Mouse (Mus musculus): ENCODE measurements around the gene Rgs10. TPM values are rescaled to one million over a fixed set of nuclear protein-coding genes. Genes with fewer than 3 reads are reported as not detected.

Rgs10 gene
- 100 to 1,000 TPM in 2 of 3 experiments, 10 to 100 TPM in 1; 53.2 to 448 (median 275) TPM for polyA plus RNA-seq (2017; shearing (Covaris generic))

DNA sequence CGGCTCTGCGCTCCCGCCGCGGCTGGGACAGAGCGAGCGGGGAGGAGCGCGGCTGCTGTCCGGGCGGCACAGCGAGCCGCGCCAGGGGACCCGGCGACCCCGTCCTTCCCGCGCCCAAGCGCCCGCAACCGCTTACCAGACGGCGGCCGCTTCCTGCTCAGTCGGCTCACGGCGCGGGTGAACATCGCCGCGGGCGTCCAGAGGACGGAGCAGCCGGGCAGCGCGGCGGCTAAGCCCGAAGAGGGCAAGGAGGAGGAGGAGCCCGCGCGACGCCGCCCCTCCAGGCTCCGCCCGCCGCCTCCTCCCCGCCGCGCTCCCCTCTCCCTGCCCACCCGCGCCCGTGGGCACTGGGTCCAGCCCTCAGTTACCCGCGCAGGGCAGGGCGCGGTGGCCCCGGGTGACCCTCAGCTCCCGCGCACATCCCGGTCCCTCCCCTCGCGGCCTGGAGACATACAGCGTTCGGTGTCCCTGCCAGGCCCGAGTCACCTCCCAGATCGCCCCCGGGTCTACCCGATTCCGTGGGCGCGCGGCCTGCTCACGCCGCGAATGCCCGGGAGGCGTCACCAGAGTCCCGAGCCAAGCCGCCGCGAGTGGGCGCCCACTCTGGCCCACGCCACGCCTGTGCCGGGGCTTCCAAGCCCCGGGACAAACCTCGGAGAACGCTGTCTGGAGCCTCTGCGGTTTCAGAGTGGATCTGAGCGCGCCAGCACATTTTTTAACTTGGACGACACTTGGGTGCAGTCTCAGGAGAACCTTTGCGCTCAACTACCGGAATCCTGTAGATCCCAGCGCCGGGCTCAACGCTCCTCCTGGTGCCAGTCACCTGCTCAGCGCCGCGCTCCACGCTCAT lies at the start of gene Rgs10:
Gene Rgs10 (minus strand): TSS at position 829 of the 850 bp plus-strand sequence.
- peak; percentile 62 for ATAC-seq

DNA sequence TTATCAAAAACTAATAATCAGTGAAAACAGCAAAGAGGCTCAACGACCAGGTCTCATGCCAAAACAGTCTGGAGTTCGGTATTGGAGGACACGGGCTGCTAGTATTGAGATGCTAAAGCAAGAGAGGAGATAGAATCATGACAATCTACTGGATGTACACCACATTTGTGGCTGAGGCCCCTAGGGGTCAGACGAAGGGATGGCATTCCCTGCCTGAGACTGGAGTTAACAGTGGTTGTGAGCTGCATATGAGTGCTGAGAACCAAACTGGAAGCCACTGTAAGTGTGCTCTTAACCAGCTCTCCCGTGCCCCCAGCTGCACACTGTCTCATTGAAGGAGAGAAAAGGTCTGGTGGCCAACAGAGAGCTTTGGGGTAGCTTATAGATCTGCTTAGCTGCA lies 43.8 kb upstream of the Rgs10 start:
- no peak for ATAC-seq

DNA sequence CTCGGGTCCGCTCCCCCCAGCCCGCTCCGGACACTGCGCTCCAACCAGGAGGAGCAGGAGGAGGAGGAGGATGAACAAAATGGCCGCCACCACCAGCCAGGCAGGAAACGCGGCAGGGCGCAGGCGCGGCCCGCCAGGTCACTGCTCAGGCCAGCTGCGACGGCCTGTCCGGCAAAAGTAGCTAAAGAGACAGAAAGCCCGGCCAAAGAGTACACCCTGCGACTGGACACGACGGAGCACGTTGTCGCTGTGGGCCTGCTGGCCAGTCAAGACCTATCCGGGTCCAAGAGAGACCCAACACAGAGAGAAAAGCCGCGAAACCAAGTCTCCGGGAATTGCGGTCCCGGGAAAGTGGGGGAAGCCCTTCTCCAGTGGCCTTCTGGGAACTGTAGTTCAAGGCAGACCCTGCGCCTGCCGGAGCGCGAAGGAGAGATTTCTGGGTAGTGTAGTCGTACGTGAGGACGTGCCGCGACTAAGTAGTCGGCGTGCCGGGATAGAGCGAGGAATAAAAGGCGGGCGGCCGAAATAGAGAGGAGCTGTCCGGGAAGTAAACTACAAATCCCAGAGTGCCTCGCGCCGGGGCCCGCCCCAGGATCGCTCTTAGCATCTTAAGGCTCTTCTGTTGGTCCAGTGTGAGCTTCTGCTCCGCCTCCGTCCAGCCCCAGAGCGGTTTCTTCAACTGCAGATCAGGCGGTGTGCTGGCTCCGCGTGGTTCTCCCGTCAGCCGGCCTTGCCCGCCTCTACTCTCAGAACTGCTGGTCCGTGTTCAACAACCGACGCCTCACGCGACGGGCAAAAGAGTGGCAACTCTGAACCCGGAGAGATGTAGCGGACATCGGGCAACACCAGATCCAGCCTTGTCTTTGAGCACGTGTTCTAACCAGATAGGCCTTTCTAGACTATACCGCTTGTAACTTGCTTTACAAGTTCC lies 43.0 kb upstream of the Rgs10 start, which contains the start of gene Tial1:
Gene Tial1 (minus strand): TSS at position 433 of the 931 bp plus-strand sequence.
- ATAC-seq: peak; percentile 98

DNA sequence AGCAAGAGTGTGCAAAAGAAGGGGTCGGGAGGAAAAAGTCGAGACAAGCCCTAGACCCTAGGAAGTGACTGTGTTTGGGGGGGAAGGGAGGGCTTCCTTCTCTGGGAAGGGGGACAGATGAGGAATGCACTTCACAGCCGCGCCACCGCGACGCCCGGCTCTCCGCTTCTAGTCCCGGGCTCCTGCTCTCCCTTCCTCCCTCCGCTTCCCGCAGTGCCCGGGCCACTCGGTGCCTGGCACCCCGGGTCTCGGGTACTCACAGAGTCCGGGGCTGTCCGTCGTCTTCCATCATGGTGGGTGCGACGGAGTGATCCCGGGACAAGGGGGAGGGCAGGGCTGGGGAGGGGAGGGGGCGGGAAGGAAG lies 42.3 kb upstream of the Rgs10 start:
- ATAC-seq: no peak

DNA sequence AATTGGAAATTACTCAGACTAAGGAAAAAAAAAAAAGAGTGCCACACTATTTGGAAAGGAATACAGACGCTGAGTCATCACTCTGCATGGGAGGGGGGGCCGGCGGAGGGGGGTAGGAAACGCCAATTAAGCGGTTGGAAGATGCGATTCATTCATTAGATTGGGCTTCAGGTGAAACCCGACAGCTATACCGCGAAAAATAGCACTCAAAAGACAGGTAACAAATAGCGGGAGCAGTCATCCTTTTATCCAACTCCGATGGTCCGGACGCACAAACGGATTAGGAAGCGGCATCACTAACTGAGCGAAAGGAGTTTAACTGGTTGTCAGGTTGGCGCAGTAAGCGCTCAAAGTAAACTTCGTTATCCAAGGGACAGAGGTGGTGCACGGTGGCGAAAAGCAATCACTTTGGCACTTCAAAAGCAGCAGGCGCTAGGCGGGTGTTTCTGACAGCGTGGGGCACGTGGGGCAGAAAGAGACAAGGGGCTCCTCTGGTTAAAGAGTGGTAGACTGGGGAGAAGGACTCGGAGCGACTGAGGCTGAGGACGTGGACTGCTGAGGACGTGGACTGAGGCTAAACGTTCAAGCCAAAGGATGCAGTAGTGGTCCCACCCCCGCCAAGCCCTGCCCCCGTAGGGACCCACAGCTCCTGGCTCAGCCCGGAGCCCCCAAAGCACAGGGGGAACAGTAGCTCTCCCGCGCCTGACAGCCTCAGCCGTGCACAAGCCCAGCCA lies 41.7 kb upstream of the Rgs10 start:
- no peak for ATAC-seq

DNA sequence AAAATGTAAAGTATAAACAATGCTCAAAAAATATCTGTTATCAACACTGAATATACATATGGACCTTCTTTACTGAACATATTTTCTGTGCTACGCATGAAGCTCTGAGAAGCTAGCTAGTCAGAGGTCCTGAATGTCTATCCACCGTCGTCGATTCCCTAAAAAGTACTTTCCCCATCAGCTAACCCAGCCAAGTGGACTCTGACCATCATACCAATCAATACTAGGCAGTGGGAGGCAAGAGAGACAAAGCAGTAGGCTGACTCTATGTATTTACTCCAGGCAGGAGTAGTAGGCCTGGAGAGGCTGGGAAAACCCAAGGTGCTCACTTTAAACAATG lies 41.2 kb upstream of the Rgs10 start:
- no peak for ATAC-seq

DNA sequence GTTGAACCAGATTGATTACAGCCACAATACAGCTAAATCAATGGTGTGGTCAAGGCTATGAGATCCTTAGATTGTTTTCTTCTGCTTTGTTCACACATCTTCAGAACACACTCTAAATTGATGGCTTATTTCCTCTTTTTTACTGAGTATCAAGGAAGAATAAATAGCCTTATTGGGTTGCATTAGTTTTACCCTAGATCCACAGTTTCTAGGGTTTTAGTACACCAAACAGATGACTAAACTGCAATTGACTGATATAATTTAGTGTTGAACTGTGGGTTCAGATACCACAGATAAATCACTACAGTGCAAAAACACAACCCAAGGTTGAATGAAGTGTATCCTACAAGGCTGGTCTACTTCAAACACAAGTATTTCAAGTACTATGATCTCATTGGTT lies 39.5 kb upstream of the Rgs10 start:
- ATAC-seq: no peak

DNA sequence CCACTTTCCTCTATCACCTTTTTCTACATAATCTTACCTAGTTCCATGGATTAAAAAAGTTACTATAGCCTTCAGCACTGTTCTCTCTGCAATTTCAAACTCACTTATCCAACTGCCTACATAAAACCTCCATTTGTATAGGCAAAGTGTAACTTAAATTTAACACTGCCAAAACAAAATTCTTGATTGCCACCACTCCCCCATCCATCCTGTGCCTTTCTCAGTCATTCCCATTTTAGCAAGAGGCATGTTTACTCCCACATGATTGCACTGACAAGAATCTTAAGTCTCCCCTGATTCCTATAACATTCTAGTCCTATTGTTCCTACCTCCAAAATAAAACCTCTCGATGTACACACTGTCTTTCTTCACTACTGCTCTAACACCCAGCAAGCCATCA lies 34.2 kb upstream of the Rgs10 start:
- no peak for ATAC-seq

DNA sequence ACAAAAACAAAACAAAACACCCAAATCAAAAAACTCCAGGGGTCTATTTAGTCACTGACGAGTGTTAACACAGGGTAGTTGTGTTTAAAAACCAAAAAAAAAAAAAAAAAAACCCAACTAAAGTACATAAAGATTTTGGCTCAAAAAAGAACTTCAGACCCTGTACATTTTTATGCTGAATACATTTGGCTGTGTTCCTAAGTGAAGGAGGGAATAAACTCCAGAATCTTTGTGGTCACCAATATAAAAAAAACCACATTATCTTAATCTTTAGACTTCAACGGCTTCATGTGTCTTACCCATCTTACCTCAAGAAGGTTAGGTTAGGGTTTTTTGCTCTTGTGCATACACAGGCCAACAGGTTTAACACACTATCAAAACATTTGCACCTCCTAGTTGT lies 22.0 kb upstream of the Rgs10 start:
- no peak for ATAC-seq

DNA sequence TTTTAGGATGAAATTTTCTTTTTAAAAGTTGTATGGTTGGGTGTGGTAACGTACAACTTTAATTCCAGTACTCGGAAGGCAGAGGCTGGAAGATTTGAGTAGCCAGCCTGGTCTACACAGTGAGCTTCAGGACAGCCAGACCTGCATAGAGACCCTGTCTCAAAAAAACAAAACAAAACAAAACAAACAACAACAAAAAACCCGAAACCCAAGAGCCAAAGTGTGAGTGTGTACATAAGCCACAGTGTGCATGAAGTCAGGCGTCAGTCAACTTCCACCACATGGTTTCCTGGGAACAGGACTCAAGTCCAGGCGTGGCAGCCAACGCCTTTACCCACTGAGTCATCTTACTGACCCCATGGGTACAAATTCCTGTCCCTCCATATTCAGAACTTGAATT lies 20.7 kb upstream of the Rgs10 start:
- no peak for ATAC-seq

DNA sequence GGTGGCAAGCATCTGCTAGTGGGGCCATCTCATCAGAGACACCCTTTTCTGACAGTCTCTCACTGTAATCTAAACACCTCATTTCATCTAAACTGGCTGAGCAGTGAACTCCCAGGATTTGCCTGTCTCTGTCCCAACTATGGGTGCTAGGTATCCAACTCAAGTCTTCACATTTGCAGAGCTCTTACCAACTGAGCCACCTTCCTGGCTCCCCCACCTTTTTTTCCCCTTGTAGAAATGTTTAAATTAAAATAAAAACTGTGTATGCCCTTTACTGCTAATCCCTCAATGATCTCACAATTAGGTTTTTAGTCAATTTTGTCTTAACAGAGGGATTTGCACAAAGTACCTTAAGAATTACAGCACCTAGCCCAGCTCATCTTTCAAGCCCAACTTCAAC lies 19.6 kb upstream of the Rgs10 start:
- no peak for ATAC-seq

DNA sequence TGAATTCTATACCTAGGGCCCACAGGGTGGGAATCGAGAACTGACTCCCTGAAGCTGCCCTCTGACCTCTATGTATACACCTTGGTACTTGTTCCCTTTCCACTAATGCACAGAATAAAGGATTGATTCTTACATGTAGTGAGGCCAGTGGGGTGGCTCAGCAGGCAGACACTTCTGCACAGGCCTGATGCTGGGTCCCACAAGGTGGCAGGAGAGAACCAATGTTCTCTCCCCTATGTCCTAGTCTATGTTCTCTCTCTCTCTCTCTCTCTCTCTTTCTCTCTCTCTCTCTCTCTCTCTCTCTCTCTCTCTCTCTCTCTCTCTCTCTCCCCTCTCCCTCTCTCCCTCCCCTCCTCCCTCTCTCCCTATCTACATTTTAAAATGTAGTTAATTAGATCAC lies 14.7 kb upstream of the Rgs10 start:
- ATAC-seq: no peak

DNA sequence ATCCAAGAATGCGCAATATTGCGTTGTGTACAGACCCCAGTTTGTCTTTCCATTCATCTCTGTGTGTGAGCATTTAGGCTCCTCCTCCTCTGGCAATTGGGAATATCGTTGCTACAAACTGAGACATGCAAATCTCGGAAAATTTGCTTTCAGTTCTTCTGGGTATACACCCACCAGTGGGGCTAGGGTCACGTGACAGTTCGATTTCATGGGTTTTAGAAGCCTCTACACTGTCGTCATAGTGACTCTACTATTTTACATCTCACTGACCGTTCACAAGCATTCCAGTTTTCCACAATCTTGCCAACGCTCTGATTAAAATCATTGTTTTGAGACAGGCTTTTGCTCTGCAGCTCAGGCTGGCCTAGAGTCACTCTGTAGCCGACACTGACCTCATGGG lies 14.0 kb upstream of the Rgs10 start:
- no peak for ATAC-seq

DNA sequence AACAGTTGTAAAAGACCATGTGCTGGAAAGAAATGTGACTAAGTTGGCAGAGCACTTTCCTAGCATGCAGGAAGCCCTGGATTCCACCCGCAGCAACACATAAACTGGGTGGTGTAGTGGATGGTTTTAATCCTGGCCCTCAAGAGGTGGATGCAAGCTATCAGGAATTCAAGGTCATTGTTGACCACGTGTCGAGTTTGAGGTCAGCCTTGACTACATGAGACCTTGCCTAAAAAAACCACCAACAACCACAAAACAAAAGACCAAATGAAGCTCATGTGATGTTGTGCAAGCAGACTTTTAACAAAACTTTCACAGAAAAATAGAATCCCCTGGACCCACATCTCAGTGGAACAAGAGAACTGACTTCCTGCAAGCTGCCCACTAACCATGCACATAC lies 3.9 kb upstream of the Rgs10 start:
- no peak for ATAC-seq

DNA sequence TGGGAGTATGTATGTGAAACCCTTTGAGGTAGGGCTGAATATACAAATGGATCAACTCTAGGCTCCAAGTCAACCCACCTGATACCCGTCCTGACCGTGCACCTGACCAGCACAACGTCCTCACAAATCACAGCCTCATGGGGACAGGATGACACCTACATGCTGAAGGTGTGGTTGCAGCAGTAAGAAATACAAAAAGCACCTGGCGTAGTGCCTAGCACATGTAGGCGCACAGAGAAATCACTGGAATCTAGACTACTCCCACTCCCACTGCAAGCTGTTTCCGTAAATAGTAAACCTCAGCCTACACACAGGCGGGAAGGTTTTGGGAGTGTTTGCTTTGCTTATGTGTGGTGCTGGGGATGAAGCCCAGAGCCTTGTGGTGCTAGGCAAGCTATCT lies 3.1 kb upstream of the Rgs10 start:
- no peak for ATAC-seq

DNA sequence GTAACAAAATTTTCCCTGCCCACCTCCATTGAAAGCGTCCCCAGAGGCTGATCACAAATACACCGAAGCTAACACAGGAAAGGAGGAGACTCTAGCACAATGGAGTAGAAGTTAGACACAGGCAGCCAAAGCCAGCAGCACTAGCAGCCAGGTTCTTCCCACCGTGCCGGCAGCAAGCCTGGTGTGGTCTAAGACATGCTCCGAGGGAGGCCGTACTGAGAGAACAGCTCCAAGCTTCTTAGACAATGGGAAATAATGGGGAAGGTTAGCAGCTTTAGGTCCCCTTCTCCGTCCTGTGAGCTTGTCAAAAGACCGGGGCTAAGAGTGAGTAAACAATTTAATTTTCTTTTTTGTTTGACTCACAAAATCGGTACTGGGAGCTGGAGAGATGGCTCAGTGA lies 1.1 kb upstream of the Rgs10 start:
- ATAC-seq: no peak

DNA sequence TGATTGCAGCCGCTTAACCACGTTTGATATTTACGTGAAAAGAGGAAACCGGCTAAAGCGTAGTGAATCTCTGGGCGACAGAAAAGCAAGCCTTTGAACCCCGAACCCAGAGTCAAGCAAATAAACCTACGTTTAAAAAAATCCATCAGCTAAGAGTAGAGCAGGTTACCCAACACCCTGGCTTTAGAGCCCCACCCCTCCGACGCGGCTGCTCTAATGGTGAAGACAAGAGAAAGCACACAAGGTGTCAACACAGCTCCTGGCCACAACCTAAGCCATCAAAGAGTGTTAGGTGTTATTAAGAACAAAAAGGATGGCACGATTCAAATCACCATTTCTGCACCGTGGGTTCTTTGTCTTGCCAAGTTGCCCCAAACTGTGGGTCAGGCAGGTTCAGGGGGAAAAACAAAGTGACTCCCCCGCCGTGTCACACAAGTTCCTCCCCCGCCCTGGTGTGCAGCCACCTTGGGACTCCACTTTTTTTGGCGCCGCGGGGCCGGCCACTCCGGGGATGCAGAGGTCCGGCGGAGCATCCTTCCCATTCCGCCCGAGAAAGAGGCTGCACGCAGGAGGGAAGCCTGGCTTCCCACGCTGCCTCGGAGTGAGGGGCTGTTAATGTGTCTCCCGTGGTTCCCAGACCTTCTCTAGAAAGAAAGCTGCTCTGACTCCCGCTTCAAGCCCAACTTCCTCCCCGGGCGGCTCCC lies 1.2 kb downstream of the Rgs10 start:
- ATAC-seq: peak; percentile 58

DNA sequence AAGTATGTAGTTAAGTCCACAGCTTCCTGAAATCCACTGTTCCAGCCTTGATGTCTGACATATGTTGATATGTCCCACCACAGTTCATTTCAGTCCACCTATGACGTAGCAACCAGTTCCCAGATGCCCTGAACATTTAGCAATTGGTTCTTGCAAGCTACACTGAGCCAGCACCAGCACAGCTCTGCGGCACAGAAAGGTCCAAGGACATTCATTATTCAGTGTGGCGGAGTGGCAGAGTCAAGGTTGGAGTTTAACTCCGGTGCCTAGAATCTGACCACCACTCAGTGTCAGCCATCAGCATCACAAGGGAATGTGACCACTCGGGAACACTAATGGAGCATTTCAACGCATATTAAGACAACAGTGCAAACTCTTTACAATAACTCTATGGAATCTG lies 1.9 kb downstream of the Rgs10 start:
- no peak for ATAC-seq

DNA sequence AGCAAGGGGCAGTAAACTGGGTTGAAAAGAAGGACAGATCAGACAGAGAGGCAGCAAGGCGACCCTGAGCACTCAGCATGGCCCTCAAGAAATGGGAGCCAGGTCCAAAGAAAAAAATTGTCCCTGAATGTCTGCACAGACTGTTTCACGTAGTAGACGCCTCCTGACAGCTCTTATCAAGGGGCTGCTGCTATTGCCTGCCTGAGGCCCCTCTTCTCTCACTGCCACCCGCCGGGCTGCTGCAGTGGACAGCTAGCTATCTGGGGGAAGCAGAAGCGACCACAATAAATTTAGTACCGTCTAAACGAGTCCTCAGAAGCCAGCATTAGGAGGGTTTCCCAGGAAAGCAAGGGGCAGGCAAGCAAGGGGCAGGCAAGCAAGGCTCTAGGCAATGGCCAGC lies 4.1 kb downstream of the Rgs10 start:
- ATAC-seq: no peak

DNA sequence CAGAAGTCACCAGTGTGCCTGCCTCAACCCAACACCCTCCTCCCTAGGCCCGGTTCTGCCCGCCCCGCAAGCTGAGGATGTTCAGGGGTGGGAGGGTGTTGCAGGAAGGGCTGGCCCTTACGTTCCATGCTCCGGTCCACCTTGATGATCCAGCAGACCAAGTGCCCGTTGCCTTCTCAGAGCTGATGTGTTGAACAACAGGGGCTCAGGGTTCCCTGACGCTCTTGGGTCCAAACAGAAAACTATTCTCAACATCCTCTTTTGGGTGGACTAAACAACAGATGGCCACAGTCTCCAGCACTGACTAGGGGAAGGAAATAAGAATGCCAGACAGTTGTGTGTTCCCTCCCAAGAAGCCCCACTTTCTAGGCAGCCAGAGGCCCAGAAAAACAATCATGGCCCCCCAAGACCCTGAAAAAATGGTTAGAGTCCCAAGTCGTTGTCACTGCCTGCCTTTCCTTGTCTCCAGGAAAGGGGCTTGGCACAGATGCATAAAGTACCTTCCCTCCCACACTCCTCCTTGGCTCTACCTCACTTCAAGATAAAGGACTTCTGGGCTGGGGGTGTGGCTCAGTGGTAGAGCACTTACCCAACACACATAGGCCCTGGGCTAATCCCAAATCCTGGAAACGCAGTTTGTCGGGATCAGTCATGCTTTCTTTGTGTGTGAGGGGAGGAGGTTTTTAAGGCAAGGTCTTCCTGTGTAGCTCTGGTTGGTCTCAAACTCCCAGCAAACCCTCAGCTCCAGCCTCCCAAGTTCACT lies 6.3 kb downstream of the Rgs10 start:
- no peak for ATAC-seq

DNA sequence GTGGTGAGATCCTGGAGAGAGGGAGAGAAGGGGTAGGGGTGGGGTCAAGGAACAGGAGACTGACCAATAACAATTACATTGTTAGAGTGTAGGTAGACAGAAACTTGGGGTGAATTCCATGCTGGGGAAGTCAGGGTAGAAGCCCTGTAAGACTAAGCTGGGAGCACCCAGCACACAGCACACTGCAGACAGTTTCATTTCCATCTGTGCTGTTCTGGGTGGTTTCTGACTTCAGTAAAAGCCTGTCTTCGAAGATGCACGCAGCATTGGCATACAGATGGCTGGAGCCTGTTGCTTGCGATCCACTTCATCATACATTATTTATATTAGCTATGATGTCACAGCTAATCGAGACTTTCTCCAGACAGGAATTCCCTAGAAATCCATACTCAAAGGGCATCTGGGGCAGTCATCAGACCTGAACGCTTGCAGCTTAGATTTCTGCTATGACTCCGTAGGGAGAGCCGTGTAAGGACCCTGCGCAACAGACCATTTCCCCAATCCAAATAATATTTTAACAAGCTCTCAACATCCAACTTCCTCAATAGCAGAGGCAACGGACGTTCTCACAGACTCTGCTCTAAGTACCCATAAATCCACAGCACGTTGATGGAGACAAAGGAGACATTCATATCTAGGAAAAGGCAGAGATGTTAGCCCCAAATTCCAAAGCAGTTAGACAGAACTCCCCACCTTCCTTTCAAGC lies 7.7 kb downstream of the Rgs10 start:
- ATAC-seq: no peak

Measured in inflammation-experienced regulatory T-cells, adult 6 months (primary cell).